Mouse (Mus musculus) heart, embryonic 12.5 days (tissue): Measurements from ENCODE around the gene Nfix. TPM values are rescaled to one million over a fixed set of nuclear protein-coding genes. Genes with fewer than 3 reads are reported as not detected.

ENCODE experiments used
- ATAC-seq: fragments of 200-750 bp; cut with Nextera tagmentation; 2 replicates; pipeline ENCODE4 v1.8.0; 2017; ENCODE audit warnings: moderate TSS enrichment, moderate library complexity; ENCODE audit not compliant: insufficient number of reproducible peaks, low FRiP score
- H3K27ac ChIP-seq: fragments of 300-500 bp; sonication (generic); 2 replicates; pipeline ENCODE4 v1.5.1; 2016; ENCODE audit warnings: mild to moderate bottlenecking, moderate library complexity; ENCODE audit not compliant: poor library complexity, severe bottlenecking
- H3K27me3 ChIP-seq: fragments of 300-500 bp; sonication (generic); replicated peaks from 2 replicates; pipeline ENCODE4 v1.6.1; 2016; ENCODE audit warnings: mild to moderate bottlenecking, moderate library complexity
- H3K36me3 ChIP-seq: fragments of 300-500 bp; sonication (generic); 2 replicates; pipeline ENCODE4 v1.6.1; 2016; ENCODE audit warnings: mild to moderate bottlenecking, moderate library complexity
- H3K4me1 ChIP-seq: fragments of 300-500 bp; sonication (generic); replicated peaks from 2 replicates; pipeline ENCODE4 v1.6.1; 2016; ENCODE audit warnings: mild to moderate bottlenecking
- H3K4me2 ChIP-seq: fragments of 300-500 bp; sonication (generic); 2 replicates; pipeline ENCODE4 v1.6.1; 2016; ENCODE audit warnings: mild to moderate bottlenecking, moderate library complexity
- H3K4me3 ChIP-seq: fragments of 300-500 bp; sonication (generic); 2 replicates; pipeline ENCODE4 v1.5.1; 2016; ENCODE audit warnings: mild to moderate bottlenecking
- H3K9ac ChIP-seq: fragments of 300-500 bp; sonication (generic); 2 replicates; pipeline ENCODE4 v1.6.1; 2016; ENCODE audit warnings: mild to moderate bottlenecking, moderate library complexity
- H3K9me3 ChIP-seq: fragments of 300-500 bp; sonication (generic); replicated peaks from 2 replicates; pipeline ENCODE4 v1.6.1; 2016; ENCODE audit warnings: mild to moderate bottlenecking, moderate library complexity
- WGBS: fragments of 180-500 bp; shearing (Covaris S2); methylation state at CpG from one replicate; pipeline ENCODE4 v1.1.7; 2016; 5-methylcytosine and 5-hydroxymethylcytosine counted together
- polyA plus RNA-seq: library from polyadenylated mRNA; unstranded; fragments of >200 nt; fragmentation: Nextera tagmentation; extraction: Ambion mirVana; gene quantifications from 2 replicates; pipeline ENCODE4 v1.2.1, GENCODE M21; 2016

The Nfix gene
- polyA plus RNA-seq, 1 experiment from 2014 or later, result 9.2 TPM

DNA sequence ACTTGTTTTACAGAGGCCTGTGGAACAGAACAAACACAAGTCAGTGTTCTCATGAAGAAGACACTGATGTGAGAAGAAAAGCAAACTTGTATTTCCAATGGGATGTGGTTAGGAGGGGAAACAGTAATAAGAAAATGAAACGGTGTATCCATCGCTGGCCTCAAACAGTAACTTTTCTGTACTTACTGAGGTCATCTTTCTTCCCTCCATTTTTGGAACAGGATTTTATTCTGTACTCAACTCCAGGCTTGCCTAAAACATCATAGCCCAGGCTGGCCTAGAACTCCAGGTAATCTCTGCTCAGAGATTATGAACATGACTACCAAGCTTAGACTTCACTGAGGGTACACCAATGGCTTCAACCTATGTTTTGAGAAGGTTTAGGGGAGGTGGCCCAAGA, 39.3 kb upstream of the Nfix start:
- peak overlapping the region; percentile 68 for H3K4me2 ChIP-seq
- WGBS, result 89% methylated on average over 2 of the region's 2 CpGs
- peak overlapping the region; percentile 91 for H3K4me3 ChIP-seq
- peak overlapping the region; percentile 97 for H3K9ac ChIP-seq
- no peak overlapping the region for H3K27ac ChIP-seq
- no peaks in the 10 kb centered on the region for H3K27me3 ChIP-seq
- H3K9me3 ChIP-seq, result no peaks in the 10 kb centered on the region
- no peak for ATAC-seq
- H3K4me1 ChIP-seq, result peaks cover 35% of the 10 kb centered on the region
- peaks cover 79% of the 10 kb centered on the region for H3K36me3 ChIP-seq

DNA sequence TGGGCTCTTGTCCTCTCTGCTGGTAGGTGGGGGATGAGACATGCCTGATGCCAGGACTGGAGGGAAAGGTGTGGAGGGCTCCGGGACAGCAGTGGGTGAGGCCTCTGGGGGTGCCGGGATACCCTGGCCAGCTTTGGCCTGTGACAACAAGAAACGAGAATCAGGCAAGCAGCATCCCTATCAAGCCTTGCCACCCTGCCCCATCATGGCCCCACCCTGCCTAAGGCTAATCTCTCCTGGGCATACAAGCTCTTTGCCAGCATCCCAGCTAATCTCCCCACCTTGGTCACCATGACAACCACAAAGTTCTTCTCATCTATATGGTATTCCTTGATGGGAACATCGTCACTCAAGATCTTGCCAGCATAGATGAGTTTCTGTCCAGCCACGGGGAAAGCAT, 38.4 kb upstream of the Nfix start:
- peak overlapping the region; percentile 9; the same call in 1 of the 2 replicates for H3K4me3 ChIP-seq
- H3K36me3 ChIP-seq, result peaks cover 78% of the 10 kb centered on the region
- ATAC-seq, result peak; percentile 75
- no peak overlapping the region for H3K27ac ChIP-seq
- no peaks in the 10 kb centered on the region for H3K9me3 ChIP-seq
- 76% methylated on average over 5 of the region's 5 CpGs for WGBS
- no peaks in the 10 kb centered on the region for H3K27me3 ChIP-seq
- H3K4me2 ChIP-seq, result peak overlapping the region; percentile 68
- H3K9ac ChIP-seq, result no peak overlapping the region
- H3K4me1 ChIP-seq, result peaks cover 30% of the 10 kb centered on the region

DNA sequence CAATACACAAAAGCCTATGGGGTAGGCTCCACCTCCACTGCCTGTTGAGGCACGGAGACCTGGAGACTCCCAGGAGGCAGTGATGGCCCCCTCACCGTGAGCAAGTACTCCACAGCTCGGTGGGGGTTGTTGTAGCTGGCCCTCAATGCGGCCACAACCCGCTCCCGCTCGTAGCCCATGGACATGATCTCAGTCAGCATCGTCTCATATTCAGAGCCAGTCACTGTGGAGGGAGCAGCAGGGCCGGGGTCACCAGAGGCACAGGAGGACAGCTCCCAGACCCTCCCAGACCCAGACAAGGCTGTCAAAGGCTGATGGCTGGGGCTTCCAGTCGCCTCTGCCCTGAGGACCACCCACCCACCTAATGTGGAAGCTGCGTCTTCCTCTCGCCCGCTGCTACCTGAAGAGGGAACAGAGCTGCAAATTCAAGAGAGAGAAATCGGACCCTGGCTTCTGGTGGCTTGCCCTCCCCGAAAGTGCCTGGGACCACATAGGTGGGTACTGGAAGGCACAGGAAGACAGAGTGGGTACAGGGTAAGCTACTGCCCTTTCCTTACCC, 37.8 kb upstream of the Nfix start:
- 81% methylated on average over 15 of the region's 15 CpGs for WGBS
- H3K4me2 ChIP-seq, result peak overlapping the region; percentile 68

DNA sequence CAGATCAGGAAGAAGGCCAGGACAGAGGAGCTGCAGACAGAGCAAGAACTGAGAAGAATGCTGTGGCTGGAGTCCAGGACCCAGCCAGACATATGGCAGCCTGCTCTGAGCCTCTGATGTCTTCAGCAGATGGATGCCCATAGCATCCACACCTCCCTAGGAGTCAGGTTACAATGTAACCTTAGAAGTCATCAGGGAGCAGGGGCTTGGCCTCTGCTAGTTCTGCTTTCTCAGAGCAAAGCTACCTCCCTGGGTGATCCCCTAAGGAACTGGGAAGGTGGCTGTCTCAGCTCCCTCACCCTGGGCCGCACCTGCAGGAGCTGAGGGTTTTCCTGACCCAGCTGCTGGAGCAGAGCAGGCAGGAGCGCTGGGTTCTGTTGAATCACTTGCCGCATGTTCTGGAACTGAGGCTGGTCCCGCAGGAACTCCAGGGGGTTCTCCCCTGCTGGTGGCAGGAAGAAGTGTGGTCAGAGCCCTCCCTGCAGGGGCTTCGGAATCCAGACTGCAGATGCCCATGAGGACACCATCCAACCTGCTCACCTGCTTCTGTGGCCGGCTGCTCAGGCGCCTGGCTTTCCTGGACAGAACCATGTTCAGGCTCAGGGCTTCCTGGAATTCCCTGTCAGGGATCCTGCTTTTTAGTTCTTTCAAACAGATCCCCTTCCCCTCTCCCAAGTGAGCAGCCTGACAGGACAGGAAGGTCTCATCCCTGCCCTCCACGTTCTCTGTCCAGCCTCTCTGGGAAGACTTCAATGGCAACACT, 37.2 kb upstream of the Nfix start:
- 48% methylated on average over 8 of the region's 8 CpGs for WGBS
- H3K4me2 ChIP-seq, result peak overlapping the region; percentile 12; the same call in 1 of the 2 replicates
- H3K9me3 ChIP-seq, result no peaks in the 10 kb centered on the region
- H3K27me3 ChIP-seq, result no peaks in the 10 kb centered on the region
- peak overlapping the region; percentile 9 for H3K4me3 ChIP-seq
- H3K36me3 ChIP-seq, result peaks cover 66% of the 10 kb centered on the region
- H3K4me1 ChIP-seq, result peaks cover 39% of the 10 kb centered on the region
- no peak overlapping the region for H3K27ac ChIP-seq
- no peak for ATAC-seq
- no peak overlapping the region for H3K9ac ChIP-seq

More for the DNA sequence above, 37.8 kb upstream of the Nfix start:
- Histone ChIP-seq H3K27ac (no peak overlapping the region), H3K4me3 (peak overlapping the region; percentile 9; the same call in 1 of the 2 replicates), H3K9ac (no peak overlapping the region), H3K9me3 (no peaks in the 10 kb centered on the region), H3K36me3 (peaks cover 72% of the 10 kb centered on the region), H3K4me1 (peaks cover 36% of the 10 kb centered on the region), H3K27me3 (no peaks in the 10 kb centered on the region)
- ATAC-seq, result no peak

DNA sequence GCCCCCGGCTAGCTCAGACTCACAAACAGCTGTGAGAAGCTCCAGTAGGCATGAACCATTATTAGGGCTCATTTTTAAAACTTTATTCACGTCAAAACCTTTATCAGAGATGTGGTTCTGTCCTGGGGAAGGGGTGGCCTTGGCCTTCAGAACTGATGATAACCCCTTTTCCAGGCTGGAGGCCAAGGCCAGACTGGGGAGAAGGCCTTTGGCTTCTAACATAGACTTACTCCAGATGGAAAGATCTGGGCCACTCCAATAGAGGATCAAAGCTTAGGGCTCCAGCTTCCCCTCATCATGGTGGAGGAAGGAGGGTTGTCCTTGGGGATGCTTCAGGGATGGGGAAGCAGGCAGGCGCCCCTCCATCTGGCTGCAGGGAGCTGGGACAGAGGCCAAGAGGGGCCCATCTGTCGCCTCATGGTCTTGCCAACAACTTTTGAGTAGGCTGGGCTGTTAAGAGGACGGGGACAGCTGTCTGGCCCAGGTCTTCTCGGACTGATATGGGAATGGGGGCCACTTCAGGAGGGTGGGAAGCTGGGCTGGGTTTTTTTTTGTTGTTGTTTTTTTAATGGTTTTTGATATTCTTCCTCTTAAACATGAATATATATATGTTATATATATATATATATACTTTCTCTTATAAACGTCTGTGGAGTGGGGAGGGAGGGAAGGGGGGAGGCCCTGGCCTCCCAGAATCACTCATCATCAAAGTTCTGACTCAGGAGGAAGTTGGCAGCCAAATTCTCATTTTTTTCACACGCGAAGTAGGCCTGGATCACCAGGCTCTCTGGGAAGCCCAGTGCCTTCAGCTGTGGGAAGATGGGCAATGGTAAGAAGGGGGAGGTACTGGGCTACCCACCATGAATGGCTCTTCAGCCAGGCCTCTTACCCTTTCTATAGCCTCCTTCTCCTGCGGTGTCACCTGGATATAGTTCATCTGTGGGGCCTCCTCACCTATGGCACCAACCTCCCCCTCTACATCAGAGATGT, 35.0 kb upstream of the Nfix start:
- Histone ChIP-seq H3K36me3 (peaks cover 56% of the 10 kb centered on the region), H3K4me3 (no peak overlapping the region), H3K27ac (no peak overlapping the region), H3K9ac (no peak overlapping the region), H3K4me2 (no peak overlapping the region), H3K4me1 (peaks cover 39% of the 10 kb centered on the region), H3K27me3 (no peaks in the 10 kb centered on the region), H3K9me3 (no peaks in the 10 kb centered on the region)
- 68% methylated on average over 10 of the region's 10 CpGs for WGBS
- no peak for ATAC-seq

DNA sequence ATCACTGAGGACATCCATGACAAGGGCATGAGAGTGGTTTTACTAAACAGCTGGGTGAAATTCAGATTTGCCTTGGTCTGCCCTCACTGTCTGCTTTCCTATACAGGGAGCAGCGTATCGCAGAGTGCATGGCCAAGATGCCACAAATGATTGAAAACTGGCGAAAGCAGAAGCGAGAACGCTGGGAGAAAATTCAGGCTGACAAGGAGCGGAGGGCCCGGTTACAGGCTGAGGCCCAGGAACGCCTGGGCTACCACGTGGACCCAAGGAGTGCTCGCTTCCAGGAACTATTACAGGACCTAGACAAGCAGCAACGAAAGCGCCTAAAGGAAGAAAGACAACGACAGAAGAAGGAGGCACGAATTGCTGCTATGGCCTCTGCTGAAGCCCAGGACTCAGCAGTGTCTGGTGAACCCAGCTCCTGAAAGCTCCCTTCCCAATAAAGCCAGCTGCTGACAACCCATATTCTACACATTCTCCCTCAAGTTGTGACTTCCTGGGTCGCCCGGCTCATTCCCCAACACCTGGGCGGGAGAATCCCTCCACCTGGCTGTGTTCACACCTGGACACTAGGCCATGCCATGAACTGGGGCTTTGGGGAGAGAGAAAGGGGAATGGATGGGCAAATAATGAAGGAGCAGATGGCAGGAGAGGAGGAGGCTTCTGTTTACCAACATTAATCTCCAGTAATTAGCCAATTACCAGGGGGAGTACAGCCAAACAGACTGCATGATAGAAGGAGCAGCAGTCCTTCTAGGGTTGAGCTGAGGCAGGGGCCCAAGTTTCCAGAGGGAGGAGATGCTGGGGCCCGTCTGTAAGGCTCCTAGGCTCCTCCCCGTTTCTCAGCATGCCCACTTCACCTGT, 34.1 kb upstream of the Nfix start:
- WGBS, result 86% methylated on average over 19 of the region's 19 CpGs
- Histone ChIP-seq H3K27ac (no peak overlapping the region), H3K27me3 (no peaks in the 10 kb centered on the region), H3K36me3 (peaks cover 58% of the 10 kb centered on the region), H3K4me3 (no peak overlapping the region), H3K4me1 (peaks cover 33% of the 10 kb centered on the region), H3K9ac (no peak overlapping the region), H3K9me3 (no peaks in the 10 kb centered on the region), H3K4me2 (no peak overlapping the region)
- no peak for ATAC-seq

DNA sequence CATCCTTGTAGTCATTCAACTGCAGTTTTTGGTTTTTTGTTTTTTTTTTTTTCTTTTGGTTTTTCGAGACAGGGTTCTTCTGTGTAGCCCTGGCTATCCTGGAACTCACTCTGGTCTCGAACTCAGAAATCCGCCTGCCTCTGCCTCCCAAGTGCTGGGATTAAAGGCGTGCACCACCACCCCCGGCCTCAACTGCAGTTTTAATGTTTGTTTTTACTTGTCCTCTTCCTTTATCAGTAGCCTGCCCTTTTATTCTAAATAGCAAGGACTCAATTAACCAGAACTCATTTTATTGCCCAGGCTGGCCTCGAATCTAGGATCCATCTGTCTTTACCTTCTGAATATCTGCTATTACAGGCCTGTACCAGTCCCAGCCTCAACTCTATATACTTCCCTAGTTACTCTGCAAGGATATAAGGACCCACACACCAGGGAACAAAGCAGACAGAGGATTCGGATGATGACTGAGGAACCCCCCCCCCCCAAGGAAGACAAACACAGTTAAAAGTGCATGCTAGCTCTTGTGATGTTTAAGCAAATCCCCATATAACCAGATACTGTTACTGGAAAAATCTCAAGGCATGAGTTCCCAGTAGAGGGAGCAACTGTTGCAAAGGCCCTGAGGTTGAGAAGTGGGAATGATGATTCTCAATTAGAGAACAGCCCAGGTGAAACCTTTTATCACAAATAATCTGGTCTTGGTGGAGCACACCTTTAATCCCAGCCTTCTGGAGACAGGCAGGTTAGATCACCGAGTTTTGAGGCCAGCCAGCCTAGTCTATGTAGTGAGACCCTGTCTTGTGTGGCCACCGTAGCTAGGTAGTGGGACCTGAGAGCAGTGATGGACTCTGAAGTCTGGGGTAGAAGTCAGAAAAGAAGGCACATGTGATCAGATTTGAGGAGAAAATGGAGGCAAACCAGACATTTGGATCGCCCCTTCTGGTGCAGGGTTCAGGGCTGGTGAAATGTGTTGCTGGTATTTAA, 32.9 kb upstream of the Nfix start:
- H3K36me3 ChIP-seq, result peaks cover 47% of the 10 kb centered on the region
- peaks cover 28% of the 10 kb centered on the region for H3K4me1 ChIP-seq
- H3K9me3 ChIP-seq, result no peaks in the 10 kb centered on the region
- H3K27me3 ChIP-seq, result no peaks in the 10 kb centered on the region
- peak overlapping the region; percentile 74 for H3K4me3 ChIP-seq
- peak overlapping the region; percentile 63 for H3K4me2 ChIP-seq
- H3K9ac ChIP-seq, result peak overlapping the region; percentile 95
- 54% methylated on average over 10 of the region's 10 CpGs for WGBS
- H3K27ac ChIP-seq, result peak overlapping the region; percentile 88; the same call in 1 of the 2 replicates
- no peak for ATAC-seq

DNA sequence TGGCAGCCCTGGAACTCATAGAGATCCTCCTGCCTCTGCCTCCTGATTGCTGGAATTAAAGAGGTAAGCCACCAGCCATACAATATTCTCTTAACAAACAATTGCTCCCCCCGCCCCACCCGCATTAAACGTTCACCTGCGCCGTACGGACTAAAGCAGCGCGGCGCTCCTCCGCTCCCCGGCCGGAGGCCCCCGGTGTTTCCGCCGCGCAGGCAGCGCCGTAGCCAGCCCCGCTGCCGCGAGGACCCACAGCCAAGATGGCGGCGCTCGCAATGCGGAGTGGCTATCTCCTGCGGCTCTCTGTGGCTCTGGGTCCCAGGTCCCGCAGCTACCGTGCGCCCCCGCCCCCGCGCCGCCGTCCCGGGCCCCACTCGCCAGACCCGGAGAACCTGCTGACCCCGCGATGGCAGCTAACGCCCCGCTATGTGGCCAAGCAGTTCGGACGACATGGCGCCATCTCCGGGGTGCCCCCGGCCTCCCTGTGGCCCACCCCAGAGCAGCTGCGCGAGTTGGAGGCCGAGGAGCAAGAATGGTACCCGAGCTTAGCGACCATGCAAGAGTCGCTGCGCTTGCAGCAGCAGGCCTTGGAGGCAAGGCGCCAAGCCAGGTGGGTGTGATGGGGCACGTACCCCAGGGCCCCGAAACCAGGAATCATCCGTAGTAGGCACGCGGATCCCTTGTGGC, 32.0 kb upstream of the Nfix start:
- peak overlapping the region; percentile 88 for H3K27ac ChIP-seq
- H3K27me3 ChIP-seq, result no peaks in the 10 kb centered on the region
- H3K9me3 ChIP-seq, result no peaks in the 10 kb centered on the region
- H3K9ac ChIP-seq, result peak overlapping the region; percentile 95
- H3K36me3 ChIP-seq, result peaks cover 38% of the 10 kb centered on the region
- H3K4me2 ChIP-seq, result peak overlapping the region; percentile 63
- peaks cover 25% of the 10 kb centered on the region for H3K4me1 ChIP-seq
- ATAC-seq, result peak; percentile 84
- peak overlapping the region; percentile 74 for H3K4me3 ChIP-seq
- WGBS, result under 1% methylated on average over 59 of the region's 59 CpGs

DNA sequence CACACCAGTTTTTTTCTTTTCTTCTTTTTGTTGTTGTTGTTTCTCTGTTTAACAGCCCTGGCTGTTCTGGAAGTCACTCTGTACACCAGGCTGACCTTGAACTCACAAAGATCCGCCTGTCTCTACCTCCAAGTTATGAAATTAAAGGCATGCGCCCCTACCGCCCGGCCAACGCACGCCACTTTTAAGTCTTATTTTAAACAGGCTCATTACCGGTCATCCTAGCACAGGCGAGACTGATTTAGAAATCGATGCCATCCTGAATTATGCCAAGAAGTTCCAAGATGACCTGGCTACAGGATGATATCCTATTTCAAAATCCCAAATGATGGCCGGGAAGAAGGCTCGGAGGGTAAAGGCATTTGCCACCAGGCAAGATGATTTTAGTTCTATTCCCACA, 31.3 kb upstream of the Nfix start, which contains the start of gene Gadd45gip1:
Gadd45gip1 (plus strand) TSS at position 33 of the 400 bp plus-strand sequence.
- H3K27ac ChIP-seq, result peak within 1 kb of the TSS; percentile 88
- WGBS, result 55% methylated on average over 11 of the region's 11 CpGs
- H3K9me3 ChIP-seq, result no peaks in the 10 kb centered on the region
- peak within 1 kb of the TSS; percentile 63 for H3K4me2 ChIP-seq
- 0 out of 2 replicates have a peak, but pooled peaks have one; percentile 10 for ATAC-seq
- peaks cover 31% of the 10 kb centered on the region for H3K36me3 ChIP-seq
- peak within 1 kb of the TSS; percentile 74 for H3K4me3 ChIP-seq
- peaks cover 22% of the 10 kb centered on the region for H3K4me1 ChIP-seq
- H3K9ac ChIP-seq, result peak within 1 kb of the TSS; percentile 95
- H3K27me3 ChIP-seq, result no peaks in the 10 kb centered on the region
